Mouse (Mus musculus) embryonic facial prominence, embryonic 12.5 days (tissue): ENCODE measurements at regions not wholly inside any gene's neighbourhood (a gene's known extent, or its start where the extent isn't known, plus 50 kb on each side); places are given as distances from the start of the nearest gene placed in this dataset.

Experiments
- ATAC-seq: fragments of 200-750 bp; cut with Nextera tagmentation; 2 replicates; pipeline ENCODE4 v1.8.0; 2017; ENCODE audit not compliant: insufficient number of reproducible peaks, insufficient read depth, low FRiP score, low TSS enrichment
- H3K27ac ChIP-seq: fragments of 300-500 bp; sonication (generic); 2 replicates; pipeline ENCODE4 v1.5.1; 2016; ENCODE audit warnings: mild to moderate bottlenecking
- H3K27me3 ChIP-seq: fragments of 300-500 bp; sonication (generic); 2 replicates; pipeline ENCODE4 v1.6.1; 2016; ENCODE audit warnings: mild to moderate bottlenecking, moderate library complexity
- H3K36me3 ChIP-seq: fragments of 300-500 bp; sonication (generic); 2 replicates; pipeline ENCODE4 v1.6.1; 2016; ENCODE audit warnings: mild to moderate bottlenecking
- H3K4me1 ChIP-seq: fragments of 300-500 bp; sonication (generic); 2 replicates; pipeline ENCODE4 v1.6.1; 2016
- H3K4me2 ChIP-seq: fragments of 300-500 bp; sonication (generic); replicated peaks from 2 replicates; pipeline ENCODE4 v1.6.1; 2016; ENCODE audit warnings: mild to moderate bottlenecking, moderate library complexity
- H3K4me3 ChIP-seq: fragments of 300-500 bp; sonication (generic); 2 replicates; pipeline ENCODE4 v1.5.1; 2016; ENCODE audit warnings: mild to moderate bottlenecking
- H3K9ac ChIP-seq: fragments of 300-500 bp; sonication (generic); 2 replicates; pipeline ENCODE4 v1.6.1; 2016; ENCODE audit warnings: mild to moderate bottlenecking, moderate library complexity
- H3K9me3 ChIP-seq: fragments of 300-500 bp; sonication (generic); 2 replicates; pipeline ENCODE4 v1.6.1; 2016; ENCODE audit warnings: mild to moderate bottlenecking, moderate library complexity
- WGBS: fragments of 180-500 bp; shearing (Covaris S2); methylation state at CpG from one replicate; pipeline ENCODE4 v1.1.7; 2016; 5-methylcytosine and 5-hydroxymethylcytosine counted together

DNA sequence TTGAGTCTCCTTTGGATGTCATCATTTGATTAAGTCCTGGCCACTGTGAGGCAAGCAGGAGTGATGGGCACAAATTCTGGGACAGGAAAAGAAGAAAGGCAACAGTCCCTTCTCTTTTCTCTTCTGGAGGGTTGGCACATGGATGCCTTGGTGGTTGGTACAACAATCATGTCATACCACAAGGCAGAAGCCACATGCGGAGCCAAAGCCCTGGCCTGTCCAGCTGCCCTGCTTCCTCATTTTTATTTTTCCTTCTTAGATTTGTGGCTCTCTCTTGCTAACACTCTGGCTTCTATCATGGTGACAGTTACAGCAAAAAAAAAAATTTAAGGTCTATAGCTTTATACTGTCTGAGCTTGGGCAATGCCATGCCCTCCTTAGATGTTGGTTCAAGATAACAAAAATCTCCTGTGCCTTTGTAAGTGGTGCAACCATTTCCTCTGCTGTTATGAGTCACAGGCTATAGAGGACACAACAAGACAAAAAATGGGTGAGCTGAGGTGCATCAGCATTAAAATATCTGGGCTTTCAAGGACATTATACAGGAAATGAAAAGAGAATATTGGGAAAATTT lies 158.2 kb downstream of the Evx1 start:
- no peaks in the 10 kb centered on the region for H3K36me3 ChIP-seq
- 84% methylated on average over 1 of the region's 1 CpGs for WGBS
- no peaks in the 10 kb centered on the region for H3K4me1 ChIP-seq
- no peak overlapping the region for H3K9ac ChIP-seq
- no peaks in the 10 kb centered on the region for H3K27me3 ChIP-seq
- no peak for ATAC-seq
- H3K4me2 ChIP-seq = no peak overlapping the region
- no peaks in the 10 kb centered on the region for H3K9me3 ChIP-seq
- no peak overlapping the region for H3K4me3 ChIP-seq
- no peak overlapping the region for H3K27ac ChIP-seq

GRCm38 (mm10) chr6:52472008-52472407 lies 158.7 kb downstream of the Evx1 start:
- Histone ChIP-seq H3K9me3 (no peaks in the 10 kb centered on the region), H3K4me2 (no peak overlapping the region), H3K9ac (no peak overlapping the region), H3K27me3 (no peaks in the 10 kb centered on the region), H3K4me1 (0 out of 2 replicates have a peak, but pooled peaks cover 3% of the 10 kb centered on the region), H3K4me3 (no peak overlapping the region), H3K27ac (no peak overlapping the region), H3K36me3 (no peaks in the 10 kb centered on the region)
- ATAC-seq = no peak
- 88% methylated on average over 4 of the region's 4 CpGs for WGBS

GRCm38 (mm10) chr6:52473042-52473589 lies 159.8 kb downstream of the Evx1 start:
- Histone ChIP-seq H3K27me3 (no peaks in the 10 kb centered on the region), H3K9ac (no peak overlapping the region), H3K4me1 (0 out of 2 replicates have a peak, but pooled peaks cover 3% of the 10 kb centered on the region), H3K4me2 (no peak overlapping the region), H3K4me3 (no peak overlapping the region), H3K9me3 (no peaks in the 10 kb centered on the region), H3K36me3 (no peaks in the 10 kb centered on the region), H3K27ac (no peak overlapping the region)
- ATAC-seq = no peak
- 78% methylated on average over 12 of the region's 12 CpGs for WGBS

- Histone ChIP-seq H3K4me1 (0 out of 2 replicates have a peak, but pooled peaks cover 3% of the 10 kb centered on the region), H3K27ac (no peak overlapping the region), H3K4me3 (no peak overlapping the region), H3K36me3 (no peaks in the 10 kb centered on the region), H3K27me3 (no peaks in the 10 kb centered on the region), H3K4me2 (no peak overlapping the region), H3K9ac (no peak overlapping the region), H3K9me3 (no peaks in the 10 kb centered on the region)
- WGBS = 55% methylated on average over 11 of the region's 11 CpGs
- ATAC-seq = no peak
Observed at GRCm38 (mm10) chr6:52473924-52474323, 160.6 kb downstream of the Evx1 start.

- no peak for ATAC-seq
- H3K27ac ChIP-seq = no peak overlapping the region
- no peak overlapping the region for H3K9ac ChIP-seq
- no peaks in the 10 kb centered on the region for H3K36me3 ChIP-seq
- no peaks in the 10 kb centered on the region for H3K27me3 ChIP-seq
- 0 out of 2 replicates have a peak, but pooled peaks cover 3% of the 10 kb centered on the region for H3K4me1 ChIP-seq
- H3K4me2 ChIP-seq = no peak overlapping the region
- H3K4me3 ChIP-seq = no peak overlapping the region
- 86% methylated on average over 8 of the region's 8 CpGs for WGBS
- H3K9me3 ChIP-seq = no peaks in the 10 kb centered on the region
Observed at GRCm38 (mm10) chr6:52475676-52476075, 162.4 kb downstream of the Evx1 start.

- Histone ChIP-seq H3K4me3 (no peak overlapping the region), H3K4me1 (0 out of 2 replicates have a peak, but pooled peaks cover 3% of the 10 kb centered on the region), H3K9ac (no peak overlapping the region), H3K36me3 (no peaks in the 10 kb centered on the region), H3K4me2 (no peak overlapping the region), H3K27me3 (no peaks in the 10 kb centered on the region), H3K9me3 (no peaks in the 10 kb centered on the region), H3K27ac (no peak overlapping the region)
- WGBS = 72% methylated on average over 7 of the region's 7 CpGs
- ATAC-seq = no peak
Observed at GRCm38 (mm10) chr6:52476907-52477306, 163.3 kb downstream of the Hibadh start.

GRCm38 (mm10) chr6:52477380-52477779 lies 162.8 kb downstream of the Hibadh start:
- Histone ChIP-seq H3K36me3 (no peaks in the 10 kb centered on the region), H3K4me2 (no peak overlapping the region), H3K4me1 (0 out of 2 replicates have a peak, but pooled peaks cover 3% of the 10 kb centered on the region), H3K27ac (no peak overlapping the region), H3K27me3 (no peaks in the 10 kb centered on the region), H3K9ac (no peak overlapping the region), H3K9me3 (no peaks in the 10 kb centered on the region), H3K4me3 (no peak overlapping the region)
- no peak for ATAC-seq
- WGBS = 76% methylated on average over 7 of the region's 7 CpGs

DNA sequence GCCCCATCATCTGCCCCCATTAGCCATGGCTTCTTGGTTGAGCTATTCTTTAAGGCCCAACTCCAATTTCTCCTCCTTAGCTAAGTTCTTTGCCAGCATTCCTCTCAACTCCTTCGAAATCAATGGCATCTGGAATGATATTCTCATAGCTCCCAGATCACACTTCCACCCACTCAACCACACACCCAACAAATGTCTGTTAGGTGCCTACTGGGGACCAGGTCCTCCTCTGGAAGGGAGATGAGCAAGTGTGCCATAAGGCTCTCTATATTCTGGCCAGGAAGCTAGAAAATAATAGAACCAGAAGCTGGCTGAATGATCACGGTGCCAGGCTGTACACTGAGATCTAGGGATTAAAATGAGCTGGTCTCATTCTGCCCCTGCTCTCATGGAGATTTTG lies 161.6 kb downstream of the Hibadh start:
- Histone ChIP-seq H3K36me3 (no peaks in the 10 kb centered on the region), H3K4me1 (0 out of 2 replicates have a peak, but pooled peaks cover 3% of the 10 kb centered on the region), H3K4me2 (no peak overlapping the region), H3K27me3 (no peaks in the 10 kb centered on the region), H3K27ac (no peak overlapping the region), H3K9ac (no peak overlapping the region), H3K9me3 (no peaks in the 10 kb centered on the region), H3K4me3 (no peak overlapping the region)
- no peak for ATAC-seq
- 87% methylated on average over 2 of the region's 2 CpGs for WGBS

- H3K27ac ChIP-seq = no peak overlapping the region
- H3K27me3 ChIP-seq = no peaks in the 10 kb centered on the region
- ATAC-seq = no peak
- no peak overlapping the region for H3K9ac ChIP-seq
- H3K4me3 ChIP-seq = no peak overlapping the region
- H3K4me2 ChIP-seq = no peak overlapping the region
- no peaks in the 10 kb centered on the region for H3K36me3 ChIP-seq
- 47% methylated on average over 12 of the region's 12 CpGs for WGBS
- no peaks in the 10 kb centered on the region for H3K9me3 ChIP-seq
- H3K4me1 ChIP-seq = 0 out of 2 replicates have a peak, but pooled peaks cover 3% of the 10 kb centered on the region
Observed at GRCm38 (mm10) chr6:52479200-52479599, 161.0 kb downstream of the Hibadh start.

DNA sequence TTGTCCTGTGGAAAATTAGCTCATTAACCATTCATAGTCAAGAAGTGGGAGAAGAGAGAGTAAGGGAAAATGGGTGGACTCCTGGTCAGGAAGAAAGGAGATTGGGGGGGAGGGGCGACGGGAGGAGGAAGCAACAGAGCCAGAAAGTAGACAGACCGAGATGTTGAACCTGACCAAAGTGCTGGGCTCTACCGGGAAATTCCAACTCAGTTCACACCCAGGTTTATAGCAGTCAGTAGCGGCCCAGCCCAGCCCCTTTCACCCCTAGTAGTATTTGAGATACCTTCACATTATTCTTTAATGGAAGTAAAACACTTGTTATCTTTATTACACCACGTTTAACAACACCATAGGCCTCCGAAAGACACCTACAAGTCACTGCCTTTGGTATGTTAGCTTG lies 158.2 kb downstream of the Hibadh start:
- Histone ChIP-seq H3K9me3 (no peaks in the 10 kb centered on the region), H3K36me3 (no peaks in the 10 kb centered on the region), H3K27ac (no peak overlapping the region), H3K4me2 (no peak overlapping the region), H3K9ac (no peak overlapping the region), H3K4me3 (no peak overlapping the region), H3K27me3 (no peaks in the 10 kb centered on the region), H3K4me1 (0 out of 2 replicates have a peak, but pooled peaks cover under 1% of the 10 kb centered on the region)
- no peak for ATAC-seq
- 85% methylated on average over 7 of the region's 7 CpGs for WGBS

DNA sequence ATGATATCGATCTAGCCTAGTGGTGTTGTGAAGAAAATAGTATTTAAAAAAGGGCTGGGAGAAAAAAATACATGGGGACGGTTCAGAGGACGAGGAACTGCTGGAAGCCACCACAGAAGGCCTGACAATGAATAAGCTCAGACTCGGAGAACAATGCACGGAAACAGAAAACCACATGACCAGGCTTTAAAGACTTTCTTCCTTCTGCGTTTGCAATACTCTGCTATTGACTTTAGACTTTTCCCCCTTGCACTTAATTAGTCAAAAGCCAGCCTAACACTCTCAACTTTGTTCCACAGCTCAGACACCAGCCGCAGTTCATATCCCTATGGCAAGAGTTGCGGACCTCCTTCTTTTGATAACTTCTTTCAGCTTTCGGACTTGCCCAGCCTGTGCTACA lies 154.0 kb downstream of the Hibadh start:
- no peak overlapping the region for H3K27ac ChIP-seq

GRCm38 (mm10) chr6:52486655-52487054 lies 153.5 kb downstream of the Hibadh start:
- Histone ChIP-seq H3K4me3 (no peak overlapping the region), H3K4me1 (no peaks in the 10 kb centered on the region), H3K9ac (no peak overlapping the region), H3K9me3 (no peaks in the 10 kb centered on the region), H3K4me2 (no peak overlapping the region), H3K36me3 (no peaks in the 10 kb centered on the region), H3K27ac (no peak overlapping the region), H3K27me3 (no peaks in the 10 kb centered on the region)
- WGBS = 59% methylated on average over 4 of the region's 4 CpGs
- ATAC-seq = no peak

More for the DNA sequence above, 154.0 kb downstream of the Hibadh start:
- Histone ChIP-seq H3K9ac (no peak overlapping the region), H3K36me3 (no peaks in the 10 kb centered on the region), H3K4me2 (no peak overlapping the region), H3K4me3 (no peak overlapping the region), H3K27me3 (no peaks in the 10 kb centered on the region), H3K9me3 (no peaks in the 10 kb centered on the region), H3K4me1 (no peaks in the 10 kb centered on the region)
- WGBS = 70% methylated on average over 9 of the region's 9 CpGs
- ATAC-seq = no peak
